Mouse (Mus musculus) cerebellum, adult 11-12 months (tissue): ENCODE data around the gene Grip1.

ENCODE experiments used
- DNase-seq: peaks from one replicate; pipeline ENCODE4 v3.0.0; 2022

The Grip1 gene

GRCm38 (mm10) chr10:119984299-119984698 lies 530.7 kb downstream of the Grip1 start:
- no peak for DNase-seq

GRCm38 (mm10) chr10:119998475-119998874 lies 544.8 kb downstream of the Grip1 start:
- DNase-seq: no peak

- DNase-seq: no peak
Observed at GRCm38 (mm10) chr10:120002149-120002548, 548.5 kb downstream of the Grip1 start.

GRCm38 (mm10) chr10:120004096-120004495 lies 550.5 kb downstream of the Grip1 start:
- DNase-seq: no peak

GRCm38 (mm10) chr10:120005581-120005980 lies 552.0 kb downstream of the Grip1 start:
- DNase-seq: no peak

GRCm38 (mm10) chr10:120012331-120012730 lies 558.7 kb downstream of the Grip1 start:
- no peak for DNase-seq

GRCm38 (mm10) chr10:120015117-120015516 lies 561.5 kb downstream of the Grip1 start:
- DNase-seq: no peak

- DNase-seq: no peak
Observed at GRCm38 (mm10) chr10:120026437-120026836, 572.8 kb downstream of the Grip1 start.

GRCm38 (mm10) chr10:120030901-120031300 lies 577.3 kb downstream of the Grip1 start:
- DNase-seq: no peak

GRCm38 (mm10) chr10:120031316-120031715 lies 577.7 kb downstream of the Grip1 start:
- no peak for DNase-seq

- DNase-seq: no peak
Observed at GRCm38 (mm10) chr10:120033866-120034265, 580.2 kb downstream of the Grip1 start.

- DNase-seq: no peak
Observed at GRCm38 (mm10) chr10:120035211-120035733, 581.6 kb downstream of the Grip1 start.

- no peak for DNase-seq
Observed at GRCm38 (mm10) chr10:120035824-120036223, 582.2 kb downstream of the Grip1 start.

- DNase-seq: no peak
Observed at GRCm38 (mm10) chr10:120038194-120038593, 584.6 kb downstream of the Grip1 start.

- no peak for DNase-seq
Observed at GRCm38 (mm10) chr10:120044237-120044636, 590.6 kb downstream of the Grip1 start.

- DNase-seq: no peak
Observed at GRCm38 (mm10) chr10:120044714-120045234, 591.1 kb downstream of the Grip1 start.

GRCm38 (mm10) chr10:120060579-120061237 lies 607.1 kb downstream of the Grip1 start:
- DNase-seq: no peak

GRCm38 (mm10) chr10:120061238-120062130 lies 607.9 kb downstream of the Grip1 start:
- DNase-seq: no peak

GRCm38 (mm10) chr10:120064424-120064823 lies 610.8 kb downstream of the Grip1 start:
- no peak for DNase-seq

GRCm38 (mm10) chr10:120066319-120066718 lies 612.7 kb downstream of the Grip1 start:
- DNase-seq: no peak

- DNase-seq: no peak
Observed at GRCm38 (mm10) chr10:120077850-120078249, 624.2 kb downstream of the Grip1 start.

GRCm38 (mm10) chr10:120092548-120092947 lies 638.9 kb downstream of the Grip1 start:
- DNase-seq: no peak

- no peak for DNase-seq
Observed at GRCm38 (mm10) chr10:120095136-120095535, 641.5 kb downstream of the Grip1 start.

GRCm38 (mm10) chr10:120095716-120096115 lies 642.1 kb downstream of the Grip1 start:
- DNase-seq: no peak
